Mouse (Mus musculus) G1E (cell line): ENCODE data around the gene Zbtb44.

ENCODE experiments used
- CTCF ChIP-seq: IDR thresholded peaks from 2 replicates; pipeline ENCODE4 v1.5.1; 2012; ENCODE audit warnings: low read depth, low read length, inconsistent platforms, mixed read lengths
- GATA1 ChIP-seq: IDR thresholded peaks from 2 replicates; pipeline ENCODE4 v1.6.1; 2012; ENCODE audit warnings: borderline replicate concordance, low read length, inconsistent platforms, mixed read lengths
- POLR2AphosphoS5 ChIP-seq: IDR thresholded peaks from 2 replicates; pipeline ENCODE4 v1.6.1; 2012; ENCODE audit warnings: low read depth, low read length, inconsistent platforms; ENCODE audit not compliant: insufficient replicate concordance
- TAL1 ChIP-seq: conservative IDR thresholded peaks from 2 replicates; pipeline ENCODE4 v1.6.1; 2012; ENCODE audit warnings: low read depth, low read length, inconsistent platforms, mixed read lengths

GRCm38 (mm10) chr9:30993106-30993505 lies 37.3 kb upstream of the Zbtb44 start:
- no peak for TF ChIP-seq CTCF
- TF ChIP-seq GATA1: no peak
- no peak for TF ChIP-seq POLR2AphosphoS5
- no peak for TF ChIP-seq TAL1
